Mouse (Mus musculus) kidney, embryonic 16.5 days (tissue): ENCODE results near the gene Ror1. TPM values are rescaled to one million over a fixed set of nuclear protein-coding genes. Genes with fewer than 3 reads are reported as not detected.
A peak's percentile ranks its signal among the peaks of the same experiment; 100 is the strongest.

Experiments used
- ATAC-seq: fragments of 200-750 bp; cut with Nextera tagmentation; 2 replicates; pipeline ENCODE4 v1.8.0; 2017; ENCODE audit warnings: moderate TSS enrichment; ENCODE audit not compliant: low FRiP score, low TSS enrichment
- H3K27ac ChIP-seq: fragments of 300-500 bp; sonication (generic); 2 replicates; pipeline ENCODE4 v1.5.1; 2014; ENCODE audit warnings: low read length
- H3K27me3 ChIP-seq: fragments of 300-500 bp; sonication (generic); 2 replicates; pipeline ENCODE4 v1.6.1; 2014; ENCODE audit warnings: low read length, control low read depth, mixed read lengths; ENCODE audit not compliant: insufficient read depth
- H3K36me3 ChIP-seq: fragments of 300-500 bp; sonication (generic); 2 replicates; pipeline ENCODE4 v1.6.1; 2014; ENCODE audit warnings: low read length, control low read depth, mixed read lengths; ENCODE audit not compliant: insufficient read depth
- H3K4me1 ChIP-seq: fragments of 300-500 bp; sonication (generic); 2 replicates; pipeline ENCODE4 v1.6.1; 2014; ENCODE audit warnings: low read length, control low read depth, mixed read lengths; ENCODE audit not compliant: insufficient read depth
- H3K4me2 ChIP-seq: fragments of 300-500 bp; sonication (generic); replicated peaks from 2 replicates; pipeline ENCODE4 v1.6.1; 2014; ENCODE audit warnings: low read depth, low read length
- H3K4me3 ChIP-seq: fragments of 300-500 bp; sonication (generic); 2 replicates; pipeline ENCODE4 v1.5.1; 2014; ENCODE audit warnings: mild to moderate bottlenecking, low read length
- H3K9ac ChIP-seq: fragments of 300-500 bp; sonication (generic); replicated peaks from 2 replicates; pipeline ENCODE4 v1.6.1; 2014; ENCODE audit warnings: low read length
- H3K9me3 ChIP-seq: fragments of 300-500 bp; sonication (generic); 2 replicates; pipeline ENCODE4 v1.6.1; 2016; ENCODE audit warnings: low read length, control low read depth
- WGBS: fragments of 180-500 bp; shearing (Covaris S2); extraction: QIAGEN DNeasy Blood & Tissue Kit; methylation state at CpG from one replicate; pipeline ENCODE4 v1.1.7; 2014; 5-methylcytosine and 5-hydroxymethylcytosine counted together
- polyA plus RNA-seq: library from polyadenylated mRNA; unstranded; fragments of >200 nt; fragmentation: Nextera tagmentation; extraction: Ambion mirVana; gene quantifications from 2 replicates; pipeline ENCODE4 v1.2.1, GENCODE M21; 2015

The Ror1 gene
- polyA plus RNA-seq, 1 experiment from 2014 or later = 9.3 TPM

DNA sequence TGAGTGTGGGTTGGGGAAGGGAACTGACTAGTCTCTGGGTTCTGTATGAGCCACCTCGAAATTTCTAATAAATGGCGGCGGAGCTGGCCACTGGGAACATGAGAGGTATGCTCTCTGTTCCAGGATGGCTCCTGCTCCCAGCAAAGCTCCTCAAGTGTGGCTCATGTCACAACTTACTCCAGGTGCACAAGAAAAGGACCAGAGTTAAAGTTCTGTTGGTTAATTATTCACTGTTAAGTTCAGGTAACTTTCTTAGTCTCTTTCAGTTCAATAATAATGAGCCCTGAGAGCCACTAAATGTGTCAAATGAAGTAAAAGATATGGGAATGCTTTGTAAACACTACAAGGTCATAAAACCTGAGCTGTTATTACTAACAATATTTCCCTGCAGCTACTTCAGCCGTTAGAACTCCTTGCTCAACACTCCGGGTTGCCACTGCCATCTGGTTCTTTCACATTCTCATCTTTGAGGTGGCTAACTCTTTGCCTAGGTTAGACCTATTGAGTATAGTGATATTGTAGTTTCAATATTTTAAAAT is 100.7 kb downstream of the Ror1 start:
- no peak for ATAC-seq
- 62% methylated on average over 5 of the region's 5 CpGs for WGBS
- Histone ChIP-seq H3K27me3 (no peaks in the 10 kb centered on the region), H3K9me3 (no peaks in the 10 kb centered on the region), H3K9ac (no peak overlapping the region), H3K27ac (no peak overlapping the region), H3K4me3 (no peak overlapping the region), H3K4me2 (no peak overlapping the region), H3K4me1 (0 out of 2 replicates have a peak, but pooled peaks cover 3% of the 10 kb centered on the region), H3K36me3 (no peaks in the 10 kb centered on the region)

- Histone ChIP-seq H3K36me3 (no peaks in the 10 kb centered on the region), H3K9me3 (no peaks in the 10 kb centered on the region), H3K9ac (no peak overlapping the region), H3K27me3 (no peaks in the 10 kb centered on the region), H3K4me2 (no peak overlapping the region), H3K4me3 (no peak overlapping the region), H3K4me1 (no peaks in the 10 kb centered on the region), H3K27ac (no peak overlapping the region)
- no peak for ATAC-seq
- whole genome bisulfite sequencing = 59% methylated on average over 2 of the region's 2 CpGs
These were observed 102.7 kb downstream of the Ror1 start for GRCm38 (mm10) chr4:100198275-100198674.

DNA sequence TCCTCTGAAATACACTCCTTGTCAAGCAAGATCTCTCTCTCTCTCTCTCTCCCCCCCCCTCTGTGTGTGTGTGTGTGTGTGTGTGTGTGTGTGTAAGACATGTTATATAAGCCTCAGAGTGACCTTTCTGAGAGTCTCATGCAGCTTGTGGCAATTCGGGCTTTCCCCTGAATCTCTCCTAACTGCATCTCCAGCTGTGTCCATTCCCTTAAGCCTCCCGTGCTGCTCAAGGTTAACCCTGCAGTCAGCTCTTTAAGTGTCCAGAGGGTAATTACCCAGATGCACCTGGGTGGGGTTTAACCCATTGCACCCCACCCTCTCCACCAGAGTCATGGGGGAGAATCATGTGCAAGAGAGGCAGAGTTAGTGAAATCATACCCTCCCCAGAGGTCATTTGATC is 105.7 kb downstream of the Ror1 start:
- Histone ChIP-seq H3K4me2 (no peak overlapping the region), H3K4me1 (no peaks in the 10 kb centered on the region), H3K27me3 (no peaks in the 10 kb centered on the region), H3K27ac (no peak overlapping the region), H3K9ac (no peak overlapping the region), H3K9me3 (no peaks in the 10 kb centered on the region), H3K36me3 (no peaks in the 10 kb centered on the region), H3K4me3 (no peak overlapping the region)
- no peak for ATAC-seq
- WGBS = 27% methylated on average over 2 of the region's 2 CpGs

- H3K27ac ChIP-seq = no peak overlapping the region
- no peak overlapping the region for H3K4me3 ChIP-seq
- H3K4me1 ChIP-seq = no peaks in the 10 kb centered on the region
- no peaks in the 10 kb centered on the region for H3K27me3 ChIP-seq
- no peaks in the 10 kb centered on the region for H3K36me3 ChIP-seq
- H3K9me3 ChIP-seq = no peaks in the 10 kb centered on the region
- WGBS = 67% methylated on average over 5 of the region's 5 CpGs
- H3K9ac ChIP-seq = no peak overlapping the region
- H3K4me2 ChIP-seq = no peak overlapping the region
- no peak for ATAC-seq
These were observed 107.5 kb downstream of the Ror1 start for GRCm38 (mm10) chr4:100203066-100203465.

DNA sequence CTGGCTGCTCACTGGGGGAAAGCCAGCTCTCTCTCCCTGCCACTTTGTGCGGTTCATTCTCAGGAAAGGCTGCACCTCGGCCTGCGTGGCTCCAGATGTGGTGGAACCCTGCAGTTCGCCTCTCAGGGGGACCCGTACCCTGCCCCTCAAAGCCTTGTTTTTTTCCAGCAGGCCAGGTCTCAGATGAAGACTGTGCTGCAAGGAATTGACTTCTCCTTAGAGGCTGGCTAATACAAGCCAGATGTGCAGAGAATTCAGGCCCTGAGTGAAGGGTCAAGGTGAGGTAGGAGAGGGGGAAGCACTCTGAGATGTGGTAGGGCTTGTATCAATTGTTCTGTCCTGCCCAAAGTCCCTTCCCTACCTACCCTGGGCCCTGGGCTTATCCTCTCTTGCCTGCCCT is 108.1 kb downstream of the Ror1 start:
- Histone ChIP-seq H3K9me3 (no peaks in the 10 kb centered on the region), H3K4me2 (no peak overlapping the region), H3K27me3 (no peaks in the 10 kb centered on the region), H3K4me1 (no peaks in the 10 kb centered on the region), H3K36me3 (no peaks in the 10 kb centered on the region), H3K4me3 (no peak overlapping the region), H3K27ac (no peak overlapping the region), H3K9ac (no peak overlapping the region)
- ATAC-seq = no peak
- WGBS = 79% methylated on average over 5 of the region's 5 CpGs

GRCm38 (mm10) chr4:100204381-100204780 is 108.8 kb downstream of the Ror1 start:
- Histone ChIP-seq H3K9ac (no peak overlapping the region), H3K36me3 (no peaks in the 10 kb centered on the region), H3K27me3 (no peaks in the 10 kb centered on the region), H3K4me3 (no peak overlapping the region), H3K9me3 (no peaks in the 10 kb centered on the region), H3K4me1 (no peaks in the 10 kb centered on the region), H3K27ac (no peak overlapping the region), H3K4me2 (no peak overlapping the region)
- ATAC-seq = no peak
- WGBS = 60% methylated on average over 12 of the region's 12 CpGs

GRCm38 (mm10) chr4:100208081-100208480 is 112.5 kb downstream of the Ror1 start:
- 73% methylated on average over 4 of the region's 4 CpGs for WGBS
- Histone ChIP-seq H3K36me3 (no peaks in the 10 kb centered on the region), H3K27me3 (no peaks in the 10 kb centered on the region), H3K4me1 (no peaks in the 10 kb centered on the region), H3K9me3 (no peaks in the 10 kb centered on the region), H3K27ac (no peak overlapping the region), H3K9ac (no peak overlapping the region), H3K4me3 (no peak overlapping the region), H3K4me2 (no peak overlapping the region)
- ATAC-seq = no peak

- H3K4me3 ChIP-seq = no peak overlapping the region
- H3K4me2 ChIP-seq = no peak overlapping the region
- H3K9me3 ChIP-seq = no peaks in the 10 kb centered on the region
- no peaks in the 10 kb centered on the region for H3K36me3 ChIP-seq
- H3K9ac ChIP-seq = no peak overlapping the region
- peaks cover 4% of the 10 kb centered on the region; the same call in 1 of the 2 replicates for H3K4me1 ChIP-seq
- H3K27me3 ChIP-seq = no peaks in the 10 kb centered on the region
- WGBS = 85% methylated on average over 4 of the region's 4 CpGs
- no peak overlapping the region for H3K27ac ChIP-seq
- ATAC-seq = no peak
These were observed 113.5 kb downstream of the Ror1 start for GRCm38 (mm10) chr4:100209106-100209505.

DNA sequence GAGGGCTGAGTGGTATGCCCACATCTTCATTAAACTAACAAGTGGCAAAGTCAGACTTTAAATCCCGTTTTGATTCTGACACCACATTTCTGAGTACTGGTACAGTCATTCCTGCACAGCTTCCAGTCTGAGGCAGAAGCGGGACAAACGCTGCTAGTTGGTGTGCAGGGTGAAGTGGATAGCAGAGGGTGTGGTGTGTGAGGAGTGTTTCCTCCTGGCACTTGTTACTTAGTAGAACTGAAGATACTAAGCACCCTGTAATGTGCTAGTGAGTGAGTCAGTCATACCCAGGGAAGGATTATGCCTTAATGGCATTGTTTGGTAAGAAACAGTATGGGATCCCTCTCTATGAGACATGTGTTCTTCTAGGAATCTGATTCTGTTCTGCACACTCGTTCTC is 115.7 kb downstream of the Ror1 start:
- no peaks in the 10 kb centered on the region for H3K9me3 ChIP-seq
- no peaks in the 10 kb centered on the region for H3K27me3 ChIP-seq
- no peak for ATAC-seq
- no peaks in the 10 kb centered on the region for H3K36me3 ChIP-seq
- H3K27ac ChIP-seq = no peak overlapping the region
- no peak overlapping the region for H3K9ac ChIP-seq
- peaks cover 10% of the 10 kb centered on the region for H3K4me1 ChIP-seq
- no peak overlapping the region for H3K4me2 ChIP-seq
- 76% methylated on average over 4 of the region's 4 CpGs for WGBS
- H3K4me3 ChIP-seq = no peak overlapping the region

- ATAC-seq = peak; percentile 80
- H3K27me3 ChIP-seq = no peaks in the 10 kb centered on the region
- H3K4me2 ChIP-seq = peak overlapping the region; percentile 24
- no peaks in the 10 kb centered on the region for H3K9me3 ChIP-seq
- no peak overlapping the region for H3K4me3 ChIP-seq
- WGBS = 29% methylated on average over 13 of the region's 13 CpGs
- H3K9ac ChIP-seq = no peak overlapping the region
- H3K4me1 ChIP-seq = peaks cover 27% of the 10 kb centered on the region
- H3K27ac ChIP-seq = peak overlapping the region; percentile 77
- no peaks in the 10 kb centered on the region for H3K36me3 ChIP-seq
These were observed 119.0 kb downstream of the Ror1 start for GRCm38 (mm10) chr4:100214324-100215215.
